Mouse (Mus musculus): Measurements from ENCODE around the gene Xpot. TPM values are rescaled to one million over a fixed set of nuclear protein-coding genes. Genes with fewer than 3 reads are reported as not detected.

Gene Xpot
- polyA plus RNA-seq, 1 experiment from 2014 or later, result 43.7 TPM

- H3K27me3 ChIP-seq (replicated peaks), result no peaks in the 10 kb centered on the region
- WGBS, result 57% methylated on average over 6 of the region's 6 CpGs
- H3K36me3 ChIP-seq, result peaks cover 70% of the 10 kb centered on the region
- H3K4me1 ChIP-seq (replicated peaks), result peaks cover 5% of the 10 kb centered on the region; the same call in 1 of the 2 replicates
- no peak for ATAC-seq (ENCODE audit: insufficient number of reproducible peaks, low FRiP score)
- H3K4me2 ChIP-seq, result no peak overlapping the region
- H3K4me3 ChIP-seq, result no peak overlapping the region
- no peaks in the 10 kb centered on the region for H3K9me3 ChIP-seq (replicated peaks)
- H3K9ac ChIP-seq, result no peak overlapping the region
- no peak overlapping the region for H3K27ac ChIP-seq (ENCODE audit: poor library complexity, severe bottlenecking)
Measured at GRCm38 (mm10) chr10:121547162-121547561, 79.0 kb downstream of the Xpot start.

DNA sequence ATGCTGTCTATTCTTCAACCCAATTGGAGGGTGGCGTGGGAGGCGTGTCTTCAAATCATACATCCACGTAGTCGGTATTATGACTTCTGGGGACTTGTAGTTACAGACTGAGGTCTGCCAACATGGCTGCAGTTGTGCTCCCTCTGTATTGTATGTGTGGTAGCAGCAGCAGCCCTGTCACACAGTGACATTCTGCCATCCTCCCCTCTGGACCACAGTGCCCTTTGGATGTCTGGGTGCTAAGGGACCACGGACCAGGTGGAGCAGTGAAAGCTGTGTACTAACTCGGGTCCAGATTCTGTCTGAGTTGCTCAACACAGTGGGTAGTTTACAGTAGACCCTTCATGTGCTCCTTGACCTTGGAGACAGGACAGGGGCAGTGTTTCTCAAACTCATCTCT is 82.6 kb downstream of the Xpot start:
- Histone ChIP-seq H3K36me3 (peaks cover 36% of the 10 kb centered on the region), H3K9ac (no peak overlapping the region), H3K27me3 (replicated peaks) (no peaks in the 10 kb centered on the region), H3K4me2 (no peak overlapping the region), H3K4me3 (no peak overlapping the region), H3K4me1 (replicated peaks) (peaks cover 5% of the 10 kb centered on the region; the same call in 1 of the 2 replicates), H3K27ac (ENCODE audit: poor library complexity, severe bottlenecking) (no peak overlapping the region), H3K9me3 (replicated peaks) (no peaks in the 10 kb centered on the region)
- 93% methylated on average over 6 of the region's 6 CpGs for WGBS
- ATAC-seq (ENCODE audit: insufficient number of reproducible peaks, low FRiP score), result no peak

DNA sequence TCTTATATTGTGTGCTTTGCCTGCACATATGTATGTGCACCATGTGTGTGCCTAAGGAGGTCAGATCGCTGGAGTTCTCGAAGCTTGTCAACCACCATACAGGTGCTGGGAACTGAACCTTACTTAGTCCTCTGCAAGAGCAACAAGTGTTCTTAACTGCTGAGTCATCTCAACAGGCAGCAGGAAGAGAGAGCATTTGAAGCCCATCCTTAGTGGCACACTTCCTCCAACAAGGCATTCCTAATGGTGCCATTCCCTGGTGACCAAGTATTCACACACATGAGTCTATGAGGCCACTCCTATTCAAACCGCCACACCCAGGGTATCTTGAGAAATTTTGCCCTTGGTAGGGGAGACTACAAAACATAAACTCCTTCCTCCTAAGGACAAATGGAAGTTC is 84.0 kb downstream of the Xpot start:
- no peak overlapping the region for H3K27ac ChIP-seq (ENCODE audit: poor library complexity, severe bottlenecking)

More for the DNA sequence above, 84.0 kb downstream of the Xpot start:
- Histone ChIP-seq H3K4me3 (no peak overlapping the region), H3K9ac (no peak overlapping the region), H3K4me1 (replicated peaks) (0 out of 2 replicates have a peak, but pooled peaks cover under 1% of the 10 kb centered on the region), H3K27me3 (replicated peaks) (no peaks in the 10 kb centered on the region), H3K4me2 (no peak overlapping the region), H3K9me3 (replicated peaks) (no peaks in the 10 kb centered on the region), H3K36me3 (peaks cover 27% of the 10 kb centered on the region)
- no peak for ATAC-seq (ENCODE audit: insufficient number of reproducible peaks, low FRiP score)
- 89% methylated on average over 3 of the region's 3 CpGs for WGBS

Small RNA genes lying within 50 kb of the gene (microRNA-seq; reads per million reads assigned to microRNA genes)
- not detected for gene Gm24330

Other genes with a start within 250 kb of the Xpot start
- gene Rassf3, start 150.0 kb downstream of the Xpot start, polyA plus RNA-seq (2016; fragmentation: Nextera tagmentation; extraction: Ambion mirVana), result 27.0 and 28.1 TPM in 2 replicates
- 23.9 and 27.7 TPM in 2 replicates for gene Tbk1, start 39.5 kb downstream of the Xpot start, polyA plus RNA-seq (2016; fragmentation: Nextera tagmentation; extraction: Ambion mirVana)
- 0.09 TPM in 1 of 2 replicates, not detected in the other for gene D930020B18Rik, start 15.3 kb upstream of the Xpot start, polyA plus RNA-seq (2016; fragmentation: Nextera tagmentation; extraction: Ambion mirVana)
- 2.6 and 2.9 TPM in 2 replicates for gene BC048403, start 113.6 kb upstream of the Xpot start, polyA plus RNA-seq (2016; fragmentation: Nextera tagmentation; extraction: Ambion mirVana)